Mouse (Mus musculus): ENCODE results near the gene Taf5l.
A peak's percentile ranks its signal among the peaks of the same experiment; 100 is the strongest.

Taf5l gene

DNA sequence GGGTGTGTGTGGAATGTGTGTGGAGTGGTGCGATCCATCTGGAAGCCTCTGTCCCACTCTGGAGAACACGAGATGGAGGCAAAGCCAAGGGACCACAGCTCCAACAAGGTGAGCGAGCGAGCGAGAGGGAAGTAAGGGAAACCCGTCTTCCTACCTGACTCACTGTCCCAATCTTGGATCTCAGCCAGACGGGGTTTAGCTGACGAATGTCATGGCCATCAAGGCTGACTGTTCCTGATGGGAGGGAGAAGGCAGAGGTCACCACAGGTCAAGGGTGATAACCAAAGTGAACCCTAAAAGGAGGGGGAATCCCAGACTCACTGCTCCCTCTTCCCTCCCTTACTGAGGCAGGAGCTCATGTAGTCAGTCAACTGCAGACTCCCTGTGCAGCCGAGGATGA is 61.1 kb downstream of the Taf5l start:
- no peak for DNase-seq (ENCODE audit: low spot score)

- no peak for DNase-seq (ENCODE audit: low spot score)
Observed at GRCm38 (mm10) chr8:123959473-123959872, 61.7 kb downstream of the Taf5l start.

DNA sequence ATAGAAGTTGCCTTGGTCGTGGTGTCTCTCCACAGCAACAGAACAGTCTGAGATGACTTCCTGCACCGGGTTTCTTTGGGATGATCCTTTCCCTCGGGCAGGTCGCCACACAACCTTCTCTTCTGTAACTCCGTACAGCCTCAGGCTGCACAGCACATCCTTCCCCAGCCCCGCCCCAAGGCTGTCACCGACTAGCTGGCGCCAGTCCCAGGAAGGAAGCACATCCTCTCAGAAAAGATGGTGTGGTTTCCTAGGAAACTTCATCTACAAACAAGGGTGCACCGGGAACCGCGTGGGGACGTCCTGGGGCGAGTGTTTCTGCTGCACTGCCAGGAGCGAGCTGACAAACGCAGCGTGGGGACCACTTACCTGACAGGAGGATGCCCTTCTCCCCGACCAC is 63.1 kb downstream of the Taf5l start:
- no peak for DNase-seq (ENCODE audit: low spot score)

GRCm38 (mm10) chr8:123954246-123954645 is 67.0 kb downstream of the Taf5l start:
- DNase-seq (ENCODE audit: low spot score) = no peak

- no peak for DNase-seq (ENCODE audit: low spot score)
Observed at GRCm38 (mm10) chr8:123953686-123954085, 67.5 kb downstream of the Taf5l start.

GRCm38 (mm10) chr8:123950077-123950802 is 71.0 kb downstream of the Taf5l start:
- DNase-seq (ENCODE audit: low spot score) = peak; percentile 83

- DNase-seq (ENCODE audit: low spot score) = no peak
Observed at GRCm38 (mm10) chr8:123949686-123949986, 71.6 kb downstream of the Taf5l start.

DNA sequence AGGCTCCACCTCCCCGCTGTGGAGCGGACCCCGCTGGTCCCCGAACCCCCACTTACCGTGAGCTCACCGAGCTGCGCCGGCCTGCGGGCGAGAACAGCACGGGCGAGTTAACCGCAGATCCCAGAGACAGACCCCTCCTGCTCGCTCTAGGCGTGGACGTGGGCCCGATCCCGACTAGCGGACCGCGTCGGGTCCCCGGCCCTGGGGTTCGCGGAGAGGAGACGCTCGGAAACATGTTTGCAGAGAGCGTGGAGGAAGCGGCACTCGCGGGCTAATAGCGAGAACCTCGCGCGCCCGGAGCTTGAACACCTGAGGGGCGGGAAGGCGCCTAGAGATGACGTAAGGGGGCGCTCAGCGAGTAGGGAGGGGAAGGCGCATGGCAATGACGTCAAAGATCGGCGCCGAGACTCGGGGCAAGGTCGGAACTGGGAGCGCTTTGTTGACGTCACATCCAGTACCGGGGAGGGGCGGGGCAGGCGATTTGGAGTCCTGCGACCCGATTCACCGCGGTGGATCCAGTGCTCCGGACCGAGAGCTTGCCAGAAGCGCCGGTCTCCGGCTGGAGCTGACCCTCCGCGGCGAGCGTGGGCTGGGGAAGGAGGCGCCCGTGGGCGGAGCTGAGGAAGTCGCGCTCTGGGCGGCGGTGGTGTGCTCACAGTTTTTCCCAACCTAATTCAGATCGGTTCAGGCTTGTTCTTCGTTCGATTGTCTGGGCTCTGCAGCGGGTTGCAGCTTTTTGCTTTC is 72.1 kb downstream of the Taf5l start, which contains the start of gene Nup133:
Nup133 (minus strand) TSS at position 324 of the 744 bp plus-strand sequence.
- peak; percentile 99 for DNase-seq (ENCODE audit: low spot score)

Data from embryo, embryonic 10.5 days (tissue).